Mouse (Mus musculus) cerebellum, adult 2 months (tissue): ENCODE data around the gene Ntn1. TPM values are rescaled to one million over a fixed set of nuclear protein-coding genes. Genes with fewer than 3 reads are reported as not detected.

Experiments
- DNase-seq, 2 experiments: peaks; one replicate each; pipeline ENCODE4 v3.0.0; 2021
- H3K27ac ChIP-seq: fragments of 200-500 bp; 2 replicates; pipeline ENCODE4 v1.5.1; 2012; ENCODE audit warnings: low read length, control low read depth, inconsistent platforms; ENCODE audit not compliant: insufficient read depth
- H3K27me3 ChIP-seq: fragments of 200-500 bp; 2 replicates; pipeline ENCODE4 v1.6.1; 2012; ENCODE audit warnings: inconsistent platforms, mild to moderate bottlenecking, low read length, moderate library complexity; ENCODE audit not compliant: control insufficient read depth, insufficient read depth
- H3K4me1 ChIP-seq: fragments of 200-500 bp; 2 replicates; pipeline ENCODE4 v1.6.1; 2011; ENCODE audit warnings: low read length; ENCODE audit not compliant: control insufficient read depth, insufficient read depth
- H3K4me3 ChIP-seq: fragments of 200-500 bp; replicated peaks from 2 replicates; pipeline ENCODE3; 2011; ENCODE audit warnings: mild to moderate bottlenecking, low read depth, low read length, control low read depth; ENCODE audit not compliant: insufficient read depth
- CTCF ChIP-seq: fragments of 200-500 bp; IDR thresholded peaks from 2 replicates; pipeline ENCODE4 v1.5.1; 2011; ENCODE audit warnings: low read depth, mild to moderate bottlenecking, control low read depth, low read length, moderate library complexity, borderline replicate concordance; ENCODE audit not compliant: insufficient read depth
- POLR2A ChIP-seq: fragments of 200-500 bp; IDR thresholded peaks from 2 replicates; pipeline ENCODE4 v1.6.1; 2011; ENCODE audit warnings: low read length, control low read depth, borderline replicate concordance; ENCODE audit not compliant: insufficient read depth
- WGBS: fragments of 180-500 bp; shearing (Covaris S2); methylation state at CpG from one replicate; pipeline ENCODE4 v1.1.7; 2018; 5-methylcytosine and 5-hydroxymethylcytosine counted together
- polyA plus RNA-seq: library from polyadenylated mRNA; depleted of rRNA; stranded (reverse); fragments of >200 nt; gene quantifications from 2 replicates; pipeline ENCODE4 v1.2.3, GENCODE M21; 2012; rRNA removed

The Ntn1 gene
- polyA plus RNA-seq, 1 experiment = 22.0 TPM

GRCm38 (mm10) chr11:68176550-68176949 is 224.1 kb downstream of the Ntn1 start:
- DNase-seq = no peak
- no peaks in the 10 kb centered on the region; the same call in 1 of the 2 replicates for H3K4me1 ChIP-seq
- H3K27ac ChIP-seq = no peak overlapping the region
- 92% methylated on average over 4 of the region's 4 CpGs for whole genome bisulfite sequencing
- H3K27me3 ChIP-seq = no peaks in the 10 kb centered on the region
- no peak for TF ChIP-seq CTCF
- no peak overlapping the region for H3K4me3 ChIP-seq

- TF ChIP-seq POLR2A = no peak
- no peak for TF ChIP-seq CTCF
- Histone ChIP-seq H3K27ac (no peak overlapping the region), H3K4me3 (no peak overlapping the region), H3K4me1 (no peaks in the 10 kb centered on the region; the same call in 1 of the 2 replicates), H3K27me3 (no peaks in the 10 kb centered on the region)
- no peak for DNase-seq
- 63% methylated on average over 4 of the region's 4 CpGs for WGBS
Observed at GRCm38 (mm10) chr11:68172648-68173045, 228.0 kb downstream of the Ntn1 start.

DNA sequence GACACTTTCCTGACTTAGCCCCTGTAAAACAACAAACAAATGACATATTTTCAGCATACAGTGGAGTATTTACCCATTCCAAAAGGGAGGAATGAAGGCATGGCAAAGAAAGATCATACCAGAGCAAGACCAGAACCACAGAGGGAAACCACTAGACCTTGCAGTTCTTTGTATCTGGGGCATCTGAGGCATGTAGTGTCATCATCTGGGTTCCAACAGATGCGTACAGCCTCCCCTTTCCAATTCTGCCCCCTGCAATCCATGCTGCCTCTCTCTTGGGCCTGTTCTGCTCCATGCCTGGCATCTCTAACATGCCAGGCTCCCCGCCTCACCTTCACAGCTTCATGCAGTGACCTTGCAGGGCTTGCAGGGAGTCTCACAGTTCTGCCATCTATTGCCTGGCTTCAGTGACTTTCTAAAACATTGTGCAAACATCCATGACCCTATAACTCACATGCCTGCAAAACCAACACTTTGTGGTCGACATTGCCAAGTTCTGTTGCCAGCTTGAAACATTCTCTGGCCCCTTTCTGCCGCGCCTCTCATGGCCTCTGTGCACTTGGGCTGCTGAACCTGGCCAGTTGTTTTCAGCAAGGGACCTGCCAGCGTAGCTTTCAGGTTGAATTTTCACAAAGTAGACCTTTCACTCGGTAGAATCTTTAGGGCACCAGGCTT is 228.5 kb downstream of the Ntn1 start:
- Histone ChIP-seq H3K27ac (no peak overlapping the region), H3K27me3 (no peaks in the 10 kb centered on the region), H3K4me3 (no peak overlapping the region), H3K4me1 (no peaks in the 10 kb centered on the region; the same call in 1 of the 2 replicates)
- TF ChIP-seq POLR2A = no peak
- no peak for TF ChIP-seq CTCF
- 75% methylated on average over 7 of the region's 7 CpGs for WGBS
- DNase-seq = no peak

DNA sequence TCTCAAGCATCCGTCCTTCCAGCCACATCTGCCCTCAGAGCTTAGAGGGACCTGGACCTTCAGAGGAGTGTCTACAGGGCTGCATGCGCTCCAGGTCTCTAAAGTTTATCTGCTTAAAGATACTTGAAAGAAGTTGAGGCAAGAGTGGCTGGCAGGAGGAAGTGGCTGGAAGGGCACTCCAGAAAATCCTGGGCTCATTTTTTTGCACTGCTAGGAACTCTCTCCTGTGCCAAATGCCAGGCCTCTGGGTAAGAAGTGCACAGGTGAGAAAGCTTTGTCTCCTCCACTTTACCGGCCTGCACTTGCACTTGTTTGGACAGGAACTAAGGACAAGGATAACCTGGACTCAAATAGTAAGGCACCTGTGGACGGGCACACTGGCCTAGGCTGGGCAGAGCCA is 232.2 kb downstream of the Ntn1 start:
- Histone ChIP-seq H3K27me3 (no peaks in the 10 kb centered on the region), H3K4me1 (peaks cover 3% of the 10 kb centered on the region), H3K4me3 (no peak overlapping the region), H3K27ac (no peak overlapping the region)
- DNase-seq = no peak
- 93% methylated on average over 4 of the region's 4 CpGs for WGBS
- TF ChIP-seq POLR2A (no peak), CTCF (no peak)

DNA sequence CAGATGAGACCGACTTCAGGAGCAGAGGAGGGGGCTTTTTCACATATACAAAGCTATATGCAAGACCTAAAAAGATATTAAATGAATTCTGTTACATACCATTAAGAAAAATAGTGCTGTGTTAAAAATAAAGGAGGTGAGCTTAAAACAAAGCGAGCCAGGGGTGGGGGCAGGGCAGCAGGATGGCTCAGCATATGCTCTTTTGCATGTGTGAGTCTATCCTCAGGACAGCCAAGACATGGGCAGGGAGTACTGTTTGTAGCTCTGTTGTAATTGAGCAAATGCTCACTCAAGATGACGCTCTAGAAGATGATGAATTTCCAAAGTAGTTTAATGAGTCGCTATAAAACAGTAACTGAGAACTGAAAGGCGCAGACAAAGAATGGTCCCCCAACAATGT is 236.2 kb downstream of the Ntn1 start:
- H3K4me1 ChIP-seq = peaks cover 3% of the 10 kb centered on the region; the same call in 1 of the 2 replicates
- peak in 1 of 2 experiments; percentile 24 for DNase-seq

DNA sequence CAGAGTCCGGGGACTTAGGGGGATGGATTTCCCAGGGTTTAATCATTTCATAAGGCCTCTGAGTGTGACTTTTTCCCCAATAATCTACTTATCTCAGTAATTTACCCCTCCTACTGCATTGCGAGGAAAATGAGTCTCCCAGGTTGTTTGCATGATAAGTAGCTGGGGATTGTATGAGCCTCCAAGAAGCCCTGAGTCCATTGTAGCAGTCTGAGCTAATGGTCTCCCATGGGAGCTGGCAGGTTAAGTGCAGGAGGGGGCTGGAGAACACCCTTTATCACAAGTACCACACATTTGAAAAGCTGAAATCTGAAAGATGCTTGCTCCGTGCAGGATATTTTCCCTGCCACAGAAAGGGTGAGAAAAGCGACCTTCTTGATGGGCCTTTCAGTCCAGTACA is 240.8 kb downstream of the Ntn1 start:
- 91% methylated on average over 4 of the region's 4 CpGs for WGBS
- TF ChIP-seq CTCF (no peak), POLR2A (no peak)
- no peak overlapping the region for H3K4me3 ChIP-seq
- no peaks in the 10 kb centered on the region for H3K27me3 ChIP-seq
- H3K4me1 ChIP-seq = peaks cover 3% of the 10 kb centered on the region; the same call in 1 of the 2 replicates
- DNase-seq = no peak
- H3K27ac ChIP-seq = no peak overlapping the region

More for the DNA sequence above, 236.2 kb downstream of the Ntn1 start:
- no peak for TF ChIP-seq POLR2A
- no peak for TF ChIP-seq CTCF
- Histone ChIP-seq H3K4me3 (no peak overlapping the region), H3K27me3 (no peaks in the 10 kb centered on the region), H3K27ac (no peak overlapping the region)
- 72% methylated on average over 5 of the region's 5 CpGs for WGBS

Other genes starting within 250 kb of the Ntn1 start
- 0.93 TPM in 2 replicates for gene Pik3r5, start 31.3 kb upstream of the Ntn1 start, polyA plus RNA-seq
- 1.6 and 1.7 TPM in 2 replicates for gene Pik3r6, start 102.2 kb upstream of the Ntn1 start, polyA plus RNA-seq
- 0.05 TPM in 2 replicates for gene Mfsd6l, start 155.4 kb upstream of the Ntn1 start, polyA plus RNA-seq
- 0.27 and 0.29 TPM in 2 replicates for gene Ccdc42, start 186.2 kb upstream of the Ntn1 start, polyA plus RNA-seq